Mouse (Mus musculus) lung, adult 2 months (tissue): ENCODE data around the gene Bhmt2.

Experiments
- CTCF ChIP-seq: fragments of 200-500 bp; IDR thresholded peaks from 2 replicates; pipeline ENCODE4 v1.5.1; 2011; ENCODE audit warnings: mild to moderate bottlenecking, low read length, control low read depth; ENCODE audit not compliant: insufficient read depth
- POLR2A ChIP-seq: fragments of 200-500 bp; IDR thresholded peaks from 2 replicates; pipeline ENCODE4 v1.6.1; 2011; ENCODE audit warnings: low read depth, mild to moderate bottlenecking, control low read depth, low read length, borderline replicate concordance; ENCODE audit errors: extremely low read depth

DNA sequence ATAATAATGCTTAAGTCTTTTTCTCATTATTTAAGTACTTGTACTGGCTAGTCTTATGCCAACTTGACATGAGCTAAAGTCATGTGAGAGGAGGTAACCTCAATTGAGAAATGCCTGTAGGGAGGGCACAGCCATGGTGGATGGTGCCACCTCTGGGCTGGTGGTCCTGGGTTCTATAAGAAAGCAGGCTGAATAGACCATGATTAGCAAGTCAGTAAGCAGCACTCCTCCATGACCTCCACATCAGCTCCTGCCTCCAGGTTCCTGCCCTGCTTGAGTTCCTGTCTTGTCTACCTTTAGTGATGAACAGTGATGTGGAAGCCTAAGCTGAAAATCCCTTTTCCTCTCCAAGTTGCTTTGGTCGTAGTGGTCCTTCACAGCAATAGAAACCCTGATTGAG, 16.7 kb upstream of the Bhmt2 start:
- TF ChIP-seq POLR2A (no peak), CTCF (no peak)
